Mouse (Mus musculus): ENCODE data around the gene Zfpl1. TPM values are rescaled to one million over a fixed set of nuclear protein-coding genes. Genes with fewer than 3 reads are reported as not detected.

Zfpl1 gene
- total and polyA plus RNA-seq, 3 experiments: 13.8 to 50.7 (median 15.6) TPM

DNA sequence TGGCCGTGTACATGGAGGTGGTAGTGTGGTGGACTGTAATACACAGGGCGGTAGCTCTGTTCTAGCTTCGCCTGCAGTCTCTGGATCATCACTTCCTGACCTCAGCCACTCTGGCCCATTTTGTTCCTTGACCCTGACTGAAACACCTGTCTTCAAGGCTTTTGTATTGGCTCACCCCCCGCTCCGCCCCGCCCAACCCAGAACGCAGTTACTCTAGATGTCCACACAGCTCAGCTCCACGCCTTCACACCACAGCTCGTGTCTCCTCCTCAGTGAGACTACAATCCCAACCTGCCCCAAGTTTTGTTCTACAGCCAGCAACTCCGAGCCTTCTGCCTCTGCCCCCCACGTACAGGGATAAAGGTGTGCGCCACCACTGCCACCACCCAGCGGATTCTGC is 4.1 kb upstream of the Zfpl1 start:
- TF ChIP-seq EP300 (IDR thresholded peaks at IDR 0.05; ENCODE audit: insufficient read depth, low read depth, low read length): no peak
- no peak for TF ChIP-seq POLR2A (IDR thresholded peaks at IDR 0.05; ENCODE audit: insufficient read depth, low read depth, low read length)
- no peak for TF ChIP-seq CTCF (IDR thresholded peaks at IDR 0.05)
- no peak for DNase-seq
- Histone ChIP-seq H3K9ac (ENCODE audit: low read depth, low read length) (no peak overlapping the region), H3K27ac (no peak overlapping the region), H3K36me3 (ENCODE audit: control insufficient read depth, insufficient read depth, low read length) (no peaks in the 10 kb centered on the region), H3K79me2 (replicated peaks; ENCODE audit: control insufficient read depth, insufficient read depth, low read length) (0 out of 2 replicates have a peak, but pooled peaks cover 2% of the 10 kb centered on the region), H3K4me3 (no peak overlapping the region), H3K27me3 (ENCODE audit: control insufficient read depth, insufficient read depth, low read length) (no peaks in the 10 kb centered on the region), H3K4me1 (ENCODE audit: control insufficient read depth, insufficient read depth, low read length) (peaks cover 3% of the 10 kb centered on the region)
- intact Hi-C loops (cut with DNase I): loop anchor here (10.0 kb wide), 1 partner anchor 246 kb away; the partner anchor contains the start of gene Men1
- 95% methylated on average over 13 of the region's 13 CpGs for WGBS

DNA sequence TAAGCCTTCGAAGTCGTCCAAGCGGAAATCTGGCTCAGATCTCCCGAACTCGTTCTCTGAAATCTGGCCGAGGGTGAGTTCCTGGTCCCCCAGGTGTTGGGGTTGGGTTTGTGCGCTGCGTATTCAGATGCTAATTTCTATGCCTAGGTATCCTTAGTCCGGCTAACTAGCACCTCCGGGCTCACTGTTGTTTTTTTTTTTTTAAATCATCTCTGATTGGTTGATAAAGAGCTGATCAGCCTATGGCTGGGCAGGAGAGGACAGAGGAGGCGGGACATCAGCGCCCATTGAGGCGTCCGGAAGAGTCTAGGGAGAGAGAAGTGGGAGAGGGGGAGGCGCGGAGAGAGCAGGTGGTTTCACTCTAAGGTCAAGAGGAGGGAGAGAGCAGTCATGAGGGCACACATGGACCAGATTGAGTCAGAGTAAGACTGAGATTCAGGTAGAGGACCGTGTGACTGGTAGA is 692 bp upstream of the Zfpl1 start:
- no peak overlapping the region for H3K27ac ChIP-seq
- TF ChIP-seq CTCF (IDR thresholded peaks at IDR 0.05): no peak
- no peak for TF ChIP-seq POLR2A (IDR thresholded peaks at IDR 0.05; ENCODE audit: insufficient read depth, low read depth, low read length)
- TF ChIP-seq EP300 (IDR thresholded peaks at IDR 0.05; ENCODE audit: insufficient read depth, low read depth, low read length): no peak
- peak in 1 of 2 experiments; percentile 49 for DNase-seq
- peaks cover 4% of the 10 kb centered on the region for H3K4me1 ChIP-seq (ENCODE audit: control insufficient read depth, insufficient read depth, low read length)
- no peaks in the 10 kb centered on the region for H3K27me3 ChIP-seq (ENCODE audit: control insufficient read depth, insufficient read depth, low read length)
- WGBS: under 1% methylated on average over 17 of the region's 17 CpGs
- H3K9ac ChIP-seq (ENCODE audit: low read depth, low read length): no peak overlapping the region
- no peaks in the 10 kb centered on the region for H3K36me3 ChIP-seq (ENCODE audit: control insufficient read depth, insufficient read depth, low read length)
- peak overlapping the region; percentile 62 for H3K4me3 ChIP-seq
- intact Hi-C loops (cut with DNase I): loop anchor here (2.0 to 10.0 kb wide), 2 partner anchors 33 to 249 kb away; partner anchors contain the start of genes Men1 and Sac3d1
- 0 out of 2 replicates have a peak, but pooled peaks cover 2% of the 10 kb centered on the region for H3K79me2 ChIP-seq (replicated peaks; ENCODE audit: control insufficient read depth, insufficient read depth, low read length)

DNA sequence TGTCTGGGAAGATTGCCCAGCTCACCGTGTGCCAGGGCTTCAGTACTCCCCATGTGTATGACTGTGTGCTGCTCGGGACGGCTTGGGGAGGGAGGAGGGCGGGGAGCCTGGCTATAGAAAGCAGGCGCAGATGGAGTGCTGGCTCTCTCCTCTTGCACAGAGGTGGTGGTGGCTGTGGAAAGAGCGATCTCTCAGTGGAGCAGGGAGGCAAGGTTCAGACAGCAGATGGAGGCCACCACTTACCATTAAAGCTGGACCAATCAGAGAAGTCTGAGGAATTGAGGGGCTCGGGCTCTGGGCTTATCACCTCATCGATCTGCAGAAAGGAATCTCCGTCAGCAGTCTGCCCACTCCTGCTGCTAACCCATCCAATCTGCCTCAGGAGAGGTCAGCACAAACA is 2.6 kb downstream of the Zfpl1 start, which contains the start of gene Gm28374:
Gene Gm28374, minus strand, starts transcription at position 101 of the 400 bp plus-strand sequence.
- WGBS: 82% methylated on average over 9 of the region's 9 CpGs
- Histone ChIP-seq H3K27ac (no peak within 1 kb of the TSS), H3K4me3 (no peak within 1 kb of the TSS), H3K36me3 (ENCODE audit: control insufficient read depth, insufficient read depth, low read length) (no peaks in the 10 kb centered on the region), H3K79me2 (replicated peaks; ENCODE audit: control insufficient read depth, insufficient read depth, low read length) (0 out of 2 replicates have a peak, but pooled peaks cover 2% of the 10 kb centered on the region), H3K4me1 (ENCODE audit: control insufficient read depth, insufficient read depth, low read length) (peaks cover 5% of the 10 kb centered on the region), H3K27me3 (ENCODE audit: control insufficient read depth, insufficient read depth, low read length) (no peaks in the 10 kb centered on the region), H3K9ac (ENCODE audit: low read depth, low read length) (no peak within 1 kb of the TSS)
- DNase-seq: no peak
- TF ChIP-seq POLR2A (IDR thresholded peaks at IDR 0.05; ENCODE audit: insufficient read depth, low read depth, low read length) (no peak), EP300 (IDR thresholded peaks at IDR 0.05; ENCODE audit: insufficient read depth, low read depth, low read length) (no peak), CTCF (IDR thresholded peaks at IDR 0.05) (no peak)
- intact Hi-C loops (cut with DNase I): loop anchor here (10.0 kb wide), 1 partner anchor 253 kb away; the partner anchor contains the start of gene Men1

GRCm38 (mm10) chr19:6079983-6080480 is 4.7 kb downstream of the Zfpl1 start, which contains the start of gene Tmem262:
TSS of gene Tmem262 (plus strand) at chr19:6080033.
- Histone ChIP-seq H3K27me3 (ENCODE audit: control insufficient read depth, insufficient read depth, low read length) (no peaks in the 10 kb centered on the region), H3K79me2 (replicated peaks; ENCODE audit: control insufficient read depth, insufficient read depth, low read length) (0 out of 2 replicates have a peak, but pooled peaks cover 2% of the 10 kb centered on the region), H3K36me3 (ENCODE audit: control insufficient read depth, insufficient read depth, low read length) (no peaks in the 10 kb centered on the region), H3K9ac (ENCODE audit: low read depth, low read length) (no peak within 1 kb of the TSS), H3K27ac (no peak within 1 kb of the TSS), H3K4me1 (ENCODE audit: control insufficient read depth, insufficient read depth, low read length) (peaks cover 7% of the 10 kb centered on the region), H3K4me3 (no peak within 1 kb of the TSS)
- intact Hi-C loops (cut with DNase I): loop anchor here (10.0 kb wide), 1 partner anchor 255 kb away; the partner anchor contains the start of gene Men1
- TF ChIP-seq CTCF (IDR thresholded peaks at IDR 0.05) (no peak), EP300 (IDR thresholded peaks at IDR 0.05; ENCODE audit: insufficient read depth, low read depth, low read length) (no peak)
- DNase-seq: no peak
- 84% methylated on average over 12 of the region's 12 CpGs for WGBS

GRCm38 (mm10) chr19:6076564-6077393 is 8.0 kb downstream of the Zfpl1 start, which contains the start of gene Vps51:
TSS of gene Vps51 (minus strand) at chr19:6077231.
- H3K36me3 ChIP-seq (ENCODE audit: control insufficient read depth, insufficient read depth, low read length): no peaks in the 10 kb centered on the region
- intact Hi-C loops (cut with DNase I): loop anchor here (1.0 kb wide), 1 partner anchor 15 kb away; the partner anchor contains the start of gene Znhit2
- 0 out of 2 replicates have a peak, but pooled peaks cover 1% of the 10 kb centered on the region for H3K79me2 ChIP-seq (replicated peaks; ENCODE audit: control insufficient read depth, insufficient read depth, low read length)
- H3K27me3 ChIP-seq (ENCODE audit: control insufficient read depth, insufficient read depth, low read length): no peaks in the 10 kb centered on the region
- peak; percentile 88 for DNase-seq
- TF ChIP-seq EP300 (IDR thresholded peaks at IDR 0.05; ENCODE audit: insufficient read depth, low read depth, low read length) (peak; percentile 82), CTCF (IDR thresholded peaks at IDR 0.05) (no peak), POLR2A (IDR thresholded peaks at IDR 0.05; ENCODE audit: insufficient read depth, low read depth, low read length) (peak; percentile 74)
- H3K9ac ChIP-seq (ENCODE audit: low read depth, low read length): peak within 1 kb of the TSS; percentile 76
- H3K4me1 ChIP-seq (ENCODE audit: control insufficient read depth, insufficient read depth, low read length): peaks cover 4% of the 10 kb centered on the region
- WGBS: under 1% methylated on average over 33 of the region's 33 CpGs
- H3K4me3 ChIP-seq: peak within 1 kb of the TSS; percentile 94
- H3K27ac ChIP-seq: peak within 1 kb of the TSS; percentile 84

Measured in heart, adult 2 months (tissue).